Mouse (Mus musculus): ENCODE measurements around the gene Pomc.
A peak's percentile ranks its signal among the peaks of the same experiment; 100 is the strongest.
"Not testable (repeated sequence)": the region's sequence is repeated elsewhere in the genome, so short reads cannot be mapped to it uniquely, and the experiment has no call there.

The Pomc gene

GRCm38 (mm10) chr12:3954651-3955050, at the start of gene Pomc:
Gene Pomc, plus strand, starts transcription at chr12:3954951.
- no peak for DNase-seq (ENCODE audit: low read depth in 2 of 2, low spot score in 2 of 2)

GRCm38 (mm10) chr12:3905436-3905835, 49.3 kb upstream of the Pomc start:
- DNase-seq (ENCODE audit: low read depth in 2 of 2, low spot score in 2 of 2) = no peak

- no peak for DNase-seq (ENCODE audit: low read depth in 2 of 2, low spot score in 2 of 2)
Measured at GRCm38 (mm10) chr12:3906308-3906707, 48.4 kb upstream of the Pomc start.

- no peak for DNase-seq (ENCODE audit: low read depth in 2 of 2, low spot score in 2 of 2)
Measured at GRCm38 (mm10) chr12:3907008-3907407, 47.7 kb upstream of the Pomc start.

GRCm38 (mm10) chr12:3907418-3907817, 47.3 kb upstream of the Pomc start:
- DNase-seq (ENCODE audit: low read depth in 2 of 2, low spot score in 2 of 2) = no peak

- DNase-seq (ENCODE audit: low read depth in 2 of 2, low spot score in 2 of 2) = no peak
Measured at GRCm38 (mm10) chr12:3910466-3911093, 44.2 kb upstream of the Pomc start.

GRCm38 (mm10) chr12:3911831-3912348, 42.9 kb upstream of the Pomc start:
- DNase-seq (ENCODE audit: low read depth in 2 of 2, low spot score in 2 of 2) = no peak

- no peak for DNase-seq (ENCODE audit: low read depth in 2 of 2, low spot score in 2 of 2)
Measured at GRCm38 (mm10) chr12:3915852-3916251, 38.9 kb upstream of the Pomc start.

- DNase-seq (ENCODE audit: low read depth in 2 of 2, low spot score in 2 of 2) = no peak
Measured at GRCm38 (mm10) chr12:3917668-3918341, 36.9 kb upstream of the Pomc start.

- no peak for DNase-seq (ENCODE audit: low read depth in 2 of 2, low spot score in 2 of 2)
Measured at GRCm38 (mm10) chr12:3918577-3918976, 36.2 kb upstream of the Pomc start.

- no peak for DNase-seq (ENCODE audit: low read depth in 2 of 2, low spot score in 2 of 2)
Measured at GRCm38 (mm10) chr12:3919423-3919822, 35.3 kb upstream of the Pomc start.

GRCm38 (mm10) chr12:3926127-3926526, 28.6 kb upstream of the Pomc start:
- peak; percentile 42 to 58 for DNase-seq (ENCODE audit: low read depth in 2 of 2, low spot score in 2 of 2)

- DNase-seq (ENCODE audit: low read depth in 2 of 2, low spot score in 2 of 2) = no peak
Measured at GRCm38 (mm10) chr12:3928841-3929240, 25.9 kb upstream of the Pomc start.

- DNase-seq (ENCODE audit: low read depth in 2 of 2, low spot score in 2 of 2) = not testable (repeated sequence)
Measured at GRCm38 (mm10) chr12:3930090-3930865, 24.5 kb upstream of the Pomc start.

- no peak for DNase-seq (ENCODE audit: low read depth in 2 of 2, low spot score in 2 of 2)
Measured at GRCm38 (mm10) chr12:3942026-3942425, 12.7 kb upstream of the Pomc start.

- no peak for DNase-seq (ENCODE audit: low read depth in 2 of 2, low spot score in 2 of 2)
Measured at GRCm38 (mm10) chr12:3944454-3945073, 10.2 kb upstream of the Pomc start.

GRCm38 (mm10) chr12:3947503-3947902, 7.2 kb upstream of the Pomc start:
- DNase-seq (ENCODE audit: low read depth in 2 of 2, low spot score in 2 of 2) = no peak

GRCm38 (mm10) chr12:3955371-3955770, 620 bp downstream of the Pomc start:
- peak in 1 of 2 experiments; percentile 12 for DNase-seq (ENCODE audit: low read depth in 2 of 2, low spot score in 2 of 2)

GRCm38 (mm10) chr12:3956351-3956750, 1.6 kb downstream of the Pomc start:
- DNase-seq (ENCODE audit: low read depth in 2 of 2, low spot score in 2 of 2) = no peak

GRCm38 (mm10) chr12:3959791-3960543, 5.2 kb downstream of the Pomc start:
- peak; percentile 63 to 69 for DNase-seq (ENCODE audit: low read depth in 2 of 2, low spot score in 2 of 2)

GRCm38 (mm10) chr12:3960553-3960952, 5.8 kb downstream of the Pomc start:
- no peak for DNase-seq (ENCODE audit: low read depth in 2 of 2, low spot score in 2 of 2)
